Mouse (Mus musculus) lung, adult 2 months (tissue): ENCODE data around the gene Grn.

Source experiments
- CTCF ChIP-seq: fragments of 200-500 bp; IDR thresholded peaks from 2 replicates; pipeline ENCODE4 v1.5.1; 2011; ENCODE audit warnings: mild to moderate bottlenecking, low read length, control low read depth; ENCODE audit not compliant: insufficient read depth
- POLR2A ChIP-seq: fragments of 200-500 bp; IDR thresholded peaks from 2 replicates; pipeline ENCODE4 v1.6.1; 2011; ENCODE audit warnings: low read depth, mild to moderate bottlenecking, control low read depth, low read length, borderline replicate concordance; ENCODE audit errors: extremely low read depth

DNA sequence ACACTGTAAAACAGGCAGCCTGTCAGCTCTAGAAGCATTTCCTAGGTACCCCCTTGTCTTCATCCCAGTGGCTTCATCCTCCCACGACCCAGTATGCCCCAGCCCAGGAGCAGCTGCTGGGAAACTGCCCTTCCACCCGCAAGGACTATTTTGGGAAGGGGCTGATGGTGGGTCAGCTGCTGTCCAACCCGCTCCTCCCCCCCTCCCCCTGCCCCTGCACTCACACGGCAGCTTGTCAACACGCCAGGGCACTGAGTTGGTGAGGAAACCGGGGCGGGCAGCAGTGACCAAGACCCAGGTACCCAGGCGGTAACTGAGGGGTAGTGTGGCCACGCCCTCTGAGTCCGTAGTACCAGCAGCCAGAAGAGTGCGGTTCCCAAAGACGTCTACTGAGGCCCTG lies 13.6 kb downstream of the Grn start:
- TF ChIP-seq CTCF (no peak), POLR2A (no peak)
